Mouse (Mus musculus) kidney, postnatal 25 days (tissue): ENCODE measurements around the gene Pnck.
A peak's percentile ranks its signal among the peaks of the same experiment; 100 is the strongest.

ENCODE experiments used
- DNase-seq, 2 experiments: peaks; one replicate each; pipeline ENCODE4 v3.0.0; 2021; ENCODE audit warnings: mixed read lengths in 2 of 2

Gene Pnck

GRCm38 (mm10) chrX:73639255-73639675, 20.7 kb downstream of the Pnck start, which contains the start of gene Dusp9:
Gene Dusp9, plus strand, starts transcription at chrX:73639419.
- DNase-seq: peak; percentile 40 to 77

GRCm38 (mm10) chrX:73637415-73637814, 22.5 kb downstream of the Pnck start:
- DNase-seq: peak; percentile 14 to 42

GRCm38 (mm10) chrX:73635425-73635824, 24.5 kb downstream of the Pnck start:
- no peak for DNase-seq

- no peak for DNase-seq
These were observed 32.9 kb downstream of the Pnck start for GRCm38 (mm10) chrX:73626981-73627380.

- DNase-seq: no peak
These were observed 40.0 kb downstream of the Pnck start for GRCm38 (mm10) chrX:73619890-73620289.

GRCm38 (mm10) chrX:73619401-73619800, 40.5 kb downstream of the Pnck start:
- no peak for DNase-seq

- DNase-seq: no peak
These were observed 44.0 kb downstream of the Pnck start for GRCm38 (mm10) chrX:73615876-73616275.

GRCm38 (mm10) chrX:73613665-73614064, 46.3 kb downstream of the Pnck start:
- no peak for DNase-seq
